Mouse (Mus musculus) embryonic facial prominence, embryonic 15.5 days (tissue): ENCODE data around the gene Sorcs3. TPM values are rescaled to one million over a fixed set of nuclear protein-coding genes. Genes with fewer than 3 reads are reported as not detected.

ENCODE experiments used
- ATAC-seq: fragments of 200-750 bp; cut with Nextera tagmentation; 2 replicates; pipeline ENCODE4 v1.8.0; 2017; ENCODE audit warnings: low read depth, moderate TSS enrichment; ENCODE audit not compliant: insufficient number of reproducible peaks, low FRiP score, low TSS enrichment
- H3K27ac ChIP-seq: fragments of 300-500 bp; sonication (generic); replicated peaks from 2 replicates; pipeline ENCODE4 v1.5.1; 2015; ENCODE audit warnings: mild to moderate bottlenecking, inconsistent platforms
- H3K27me3 ChIP-seq: fragments of 300-500 bp; sonication (generic); 2 replicates; pipeline ENCODE4 v1.6.1; 2015; ENCODE audit warnings: inconsistent platforms
- H3K36me3 ChIP-seq: fragments of 300-500 bp; sonication (generic); 2 replicates; pipeline ENCODE4 v1.6.1; 2015; ENCODE audit warnings: mild to moderate bottlenecking, inconsistent platforms
- H3K4me1 ChIP-seq: fragments of 300-500 bp; sonication (generic); 2 replicates; pipeline ENCODE4 v1.6.1; 2015; ENCODE audit warnings: inconsistent platforms
- H3K4me2 ChIP-seq: fragments of 300-500 bp; sonication (generic); replicated peaks from 2 replicates; pipeline ENCODE4 v1.6.1; 2015; ENCODE audit warnings: mild to moderate bottlenecking, inconsistent platforms
- H3K4me3 ChIP-seq: fragments of 300-500 bp; sonication (generic); replicated peaks from 2 replicates; pipeline ENCODE4 v1.5.1; 2015; ENCODE audit warnings: mild to moderate bottlenecking, inconsistent platforms
- H3K9ac ChIP-seq: fragments of 300-500 bp; sonication (generic); 2 replicates; pipeline ENCODE4 v1.6.1; 2015; ENCODE audit warnings: inconsistent platforms
- H3K9me3 ChIP-seq: fragments of 300-500 bp; sonication (generic); replicated peaks from 2 replicates; pipeline ENCODE4 v1.6.1; 2016; ENCODE audit warnings: inconsistent platforms
- WGBS: fragments of 180-500 bp; shearing (Covaris S2); methylation state at CpG from one replicate; pipeline ENCODE4 v1.1.7; 2015; 5-methylcytosine and 5-hydroxymethylcytosine counted together
- polyA plus RNA-seq: library from polyadenylated mRNA; unstranded; fragments of >200 nt; fragmentation: Nextera tagmentation; extraction: Ambion mirVana; gene quantifications from 2 replicates; pipeline ENCODE4 v1.2.1, GENCODE M21; 2015

Sorcs3 gene
- polyA plus RNA-seq, 1 experiment from 2014 or later, result 1.1 TPM

- no peak overlapping the region for H3K4me3 ChIP-seq
- no peak for ATAC-seq
- no peak overlapping the region for H3K4me2 ChIP-seq
- no peaks in the 10 kb centered on the region for H3K9me3 ChIP-seq
- no peaks in the 10 kb centered on the region for H3K27me3 ChIP-seq
- no peaks in the 10 kb centered on the region for H3K4me1 ChIP-seq
- no peak overlapping the region for H3K9ac ChIP-seq
- H3K36me3 ChIP-seq, result no peaks in the 10 kb centered on the region
- WGBS, result 67% methylated on average over 2 of the region's 2 CpGs
- H3K27ac ChIP-seq, result no peak overlapping the region
These were observed 127.3 kb downstream of the Sorcs3 start for GRCm38 (mm10) chr19:48333085-48333484.

DNA sequence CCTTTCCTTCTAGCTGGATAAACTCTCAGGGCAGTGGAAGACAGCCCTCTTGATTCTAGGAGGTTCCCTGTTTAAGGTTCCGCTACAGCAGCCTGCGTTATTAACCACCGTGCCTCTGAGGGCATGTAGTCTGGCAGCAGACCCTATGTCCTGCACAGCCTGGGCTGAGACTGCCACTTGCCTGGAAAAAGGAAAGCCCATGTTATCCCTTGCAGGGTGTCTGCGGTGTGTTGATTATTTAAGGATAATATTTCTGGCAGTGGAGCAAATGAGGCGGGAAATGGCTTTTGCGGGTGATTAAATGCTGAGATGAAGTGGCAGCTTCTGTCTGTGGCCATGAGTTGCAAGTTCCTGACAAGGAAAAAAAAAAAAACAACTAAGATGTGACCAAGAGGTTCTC, 131.6 kb downstream of the Sorcs3 start:
- Histone ChIP-seq H3K9me3 (no peaks in the 10 kb centered on the region), H3K27ac (no peak overlapping the region), H3K4me2 (no peak overlapping the region), H3K9ac (no peak overlapping the region), H3K4me3 (no peak overlapping the region), H3K27me3 (no peaks in the 10 kb centered on the region), H3K36me3 (no peaks in the 10 kb centered on the region), H3K4me1 (peaks cover 3% of the 10 kb centered on the region; the same call in 1 of the 2 replicates)
- no peak for ATAC-seq
- WGBS, result 68% methylated on average over 6 of the region's 6 CpGs

- Histone ChIP-seq H3K4me3 (no peak overlapping the region), H3K4me2 (no peak overlapping the region), H3K4me1 (peaks cover 7% of the 10 kb centered on the region), H3K9ac (no peak overlapping the region), H3K36me3 (no peaks in the 10 kb centered on the region), H3K27me3 (no peaks in the 10 kb centered on the region), H3K9me3 (no peaks in the 10 kb centered on the region), H3K27ac (no peak overlapping the region)
- WGBS, result 78% methylated on average over 5 of the region's 5 CpGs
- no peak for ATAC-seq
These were observed 132.3 kb downstream of the Sorcs3 start for GRCm38 (mm10) chr19:48338098-48338497.

DNA sequence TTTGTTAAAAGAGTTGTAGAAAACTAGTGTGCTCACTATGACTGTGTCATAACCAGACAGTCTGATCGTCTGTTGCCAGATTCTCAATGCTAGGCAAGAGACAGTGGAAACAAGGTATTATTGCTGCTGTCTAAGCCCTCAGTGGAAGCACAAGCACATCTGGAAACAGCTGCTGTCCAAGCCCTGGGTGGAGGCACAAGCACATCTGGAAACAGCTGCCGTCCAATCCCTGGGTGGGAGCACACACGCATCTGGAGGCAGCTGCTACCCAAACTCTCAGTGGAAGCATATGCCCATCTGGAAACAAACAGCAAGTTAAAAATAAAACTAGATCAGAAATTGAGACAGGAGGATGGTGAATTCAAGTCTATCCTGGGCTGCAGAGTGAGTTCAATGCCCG, 136.9 kb downstream of the Sorcs3 start:
- no peaks in the 10 kb centered on the region for H3K36me3 ChIP-seq
- no peak overlapping the region for H3K27ac ChIP-seq
- peaks cover 17% of the 10 kb centered on the region for H3K4me1 ChIP-seq
- no peak overlapping the region for H3K9ac ChIP-seq
- no peaks in the 10 kb centered on the region for H3K27me3 ChIP-seq
- no peak overlapping the region for H3K4me2 ChIP-seq
- WGBS, result 35% methylated on average over 4 of the region's 4 CpGs
- peak; percentile 41; the same call in 1 of the 2 replicates for ATAC-seq
- no peaks in the 10 kb centered on the region for H3K9me3 ChIP-seq
- H3K4me3 ChIP-seq, result no peak overlapping the region

GRCm38 (mm10) chr19:48343442-48343841, 137.6 kb downstream of the Sorcs3 start:
- Histone ChIP-seq H3K9ac (no peak overlapping the region), H3K36me3 (no peaks in the 10 kb centered on the region), H3K4me2 (no peak overlapping the region), H3K27ac (no peak overlapping the region), H3K4me1 (peaks cover 17% of the 10 kb centered on the region), H3K27me3 (no peaks in the 10 kb centered on the region), H3K4me3 (no peak overlapping the region), H3K9me3 (no peaks in the 10 kb centered on the region)
- 0 out of 2 replicates have a peak, but pooled peaks have one; percentile 27 for ATAC-seq
- WGBS, result 11% methylated on average over 7 of the region's 7 CpGs

GRCm38 (mm10) chr19:48347116-48347515, 141.3 kb downstream of the Sorcs3 start:
- Histone ChIP-seq H3K4me3 (no peak overlapping the region), H3K27ac (no peak overlapping the region), H3K9me3 (no peaks in the 10 kb centered on the region), H3K27me3 (no peaks in the 10 kb centered on the region), H3K9ac (no peak overlapping the region), H3K4me1 (peaks cover 17% of the 10 kb centered on the region), H3K36me3 (no peaks in the 10 kb centered on the region), H3K4me2 (no peak overlapping the region)
- WGBS, result 72% methylated on average over 5 of the region's 5 CpGs
- no peak for ATAC-seq

- Histone ChIP-seq H3K9me3 (no peaks in the 10 kb centered on the region), H3K27me3 (no peaks in the 10 kb centered on the region), H3K27ac (no peak overlapping the region), H3K9ac (no peak overlapping the region), H3K4me1 (no peaks in the 10 kb centered on the region), H3K4me2 (no peak overlapping the region), H3K36me3 (no peaks in the 10 kb centered on the region), H3K4me3 (no peak overlapping the region)
- WGBS, result 62% methylated on average over 2 of the region's 2 CpGs
- no peak for ATAC-seq
These were observed 151.0 kb downstream of the Sorcs3 start for GRCm38 (mm10) chr19:48356806-48357205.

DNA sequence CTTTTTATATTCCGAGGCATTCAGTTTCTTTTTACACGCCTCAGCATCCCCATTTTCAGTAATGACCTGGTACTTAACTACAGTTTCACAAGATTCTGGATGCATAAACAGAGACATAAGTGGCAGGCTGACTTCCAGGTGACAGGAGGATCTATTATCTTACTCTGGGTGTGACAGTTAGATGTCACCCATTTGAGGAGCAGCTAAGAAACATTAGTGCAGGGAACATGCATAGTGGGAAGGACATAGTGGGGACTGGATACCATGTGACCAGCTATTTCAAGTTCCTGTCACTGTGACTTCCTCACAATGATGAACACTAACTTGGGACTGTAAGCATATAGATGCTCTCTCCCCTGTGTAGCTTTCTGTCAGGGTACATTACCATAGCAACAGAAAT, 156.3 kb downstream of the Sorcs3 start:
- no peaks in the 10 kb centered on the region for H3K4me1 ChIP-seq
- ATAC-seq, result no peak
- H3K27ac ChIP-seq, result no peak overlapping the region
- H3K27me3 ChIP-seq, result no peaks in the 10 kb centered on the region
- no peak overlapping the region for H3K4me2 ChIP-seq
- H3K9me3 ChIP-seq, result no peaks in the 10 kb centered on the region
- no peak overlapping the region for H3K4me3 ChIP-seq
- no peak overlapping the region for H3K9ac ChIP-seq
- WGBS, result 73% methylated on average over 2 of the region's 2 CpGs
- H3K36me3 ChIP-seq, result no peaks in the 10 kb centered on the region

DNA sequence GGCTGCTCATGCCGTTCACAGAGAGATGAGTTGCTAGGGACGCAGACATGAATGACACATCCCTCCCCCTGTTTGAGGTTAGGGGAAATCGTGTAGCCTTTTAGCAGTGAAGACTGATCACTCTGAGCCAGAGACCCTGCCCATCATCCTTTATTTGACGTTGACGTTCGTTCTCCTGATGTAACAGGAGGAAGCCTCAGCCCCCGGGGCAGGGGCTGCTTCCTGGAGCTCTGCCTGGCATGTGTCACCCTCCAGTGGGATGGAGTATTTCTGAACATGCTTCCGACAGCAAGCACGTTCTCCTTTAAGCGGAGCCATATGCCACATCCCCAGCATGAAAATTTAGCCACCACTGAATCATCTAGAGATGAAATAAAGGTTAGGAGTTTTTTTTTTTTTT, 162.2 kb downstream of the Sorcs3 start:
- 0 out of 2 replicates have a peak overlapping the region, but pooled peaks have one; percentile 4 for H3K4me2 ChIP-seq
- no peak overlapping the region for H3K9ac ChIP-seq
- no peaks in the 10 kb centered on the region for H3K4me1 ChIP-seq
- H3K9me3 ChIP-seq, result no peaks in the 10 kb centered on the region
- H3K36me3 ChIP-seq, result no peaks in the 10 kb centered on the region
- H3K4me3 ChIP-seq, result no peak overlapping the region
- H3K27ac ChIP-seq, result no peak overlapping the region
- H3K27me3 ChIP-seq, result no peaks in the 10 kb centered on the region
- WGBS, result 17% methylated on average over 10 of the region's 10 CpGs
- no peak for ATAC-seq

GRCm38 (mm10) chr19:48371787-48372186, 166.0 kb downstream of the Sorcs3 start:
- 79% methylated on average over 9 of the region's 9 CpGs for WGBS

GRCm38 (mm10) chr19:48378006-48378540, 172.2 kb downstream of the Sorcs3 start:
- no peaks in the 10 kb centered on the region for H3K4me1 ChIP-seq
- ATAC-seq, result no peak
- no peak overlapping the region for H3K4me3 ChIP-seq
- H3K9me3 ChIP-seq, result no peaks in the 10 kb centered on the region
- H3K27me3 ChIP-seq, result no peaks in the 10 kb centered on the region
- H3K4me2 ChIP-seq, result no peak overlapping the region
- H3K27ac ChIP-seq, result no peak overlapping the region
- WGBS, result 70% methylated on average over 11 of the region's 11 CpGs
- H3K9ac ChIP-seq, result no peak overlapping the region
- H3K36me3 ChIP-seq, result no peaks in the 10 kb centered on the region

More at GRCm38 (mm10) chr19:48371787-48372186, 166.0 kb downstream of the Sorcs3 start:
- Histone ChIP-seq H3K27me3 (no peaks in the 10 kb centered on the region), H3K36me3 (no peaks in the 10 kb centered on the region), H3K4me1 (no peaks in the 10 kb centered on the region), H3K4me3 (no peak overlapping the region), H3K27ac (no peak overlapping the region), H3K9me3 (no peaks in the 10 kb centered on the region), H3K4me2 (no peak overlapping the region), H3K9ac (no peak overlapping the region)
- ATAC-seq, result no peak

DNA sequence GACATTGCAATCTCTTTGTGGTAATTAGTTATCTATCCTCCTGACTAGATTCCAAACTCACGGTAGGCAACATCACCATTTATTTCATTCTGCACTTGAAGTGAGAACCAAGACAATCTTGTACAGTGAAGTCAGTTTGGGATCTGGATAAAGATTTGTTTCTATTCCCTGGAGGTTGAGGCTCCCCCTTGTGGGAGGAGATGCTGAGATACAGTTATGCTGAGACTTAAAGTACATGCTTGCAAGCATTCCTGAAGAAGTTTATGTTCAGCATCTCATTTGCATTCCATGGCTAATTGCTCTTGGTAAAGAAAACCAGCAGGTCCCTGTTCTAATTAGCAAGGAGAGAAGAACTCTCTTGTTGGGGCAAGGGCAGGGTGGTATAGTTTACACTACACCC, 185.7 kb downstream of the Sorcs3 start:
- H3K9me3 ChIP-seq, result no peaks in the 10 kb centered on the region
- H3K4me2 ChIP-seq, result no peak overlapping the region
- H3K36me3 ChIP-seq, result no peaks in the 10 kb centered on the region
- ATAC-seq, result no peak
- H3K27ac ChIP-seq, result no peak overlapping the region
- WGBS, result 66% methylated on average over 1 of the region's 1 CpGs
- no peak overlapping the region for H3K9ac ChIP-seq
- no peaks in the 10 kb centered on the region for H3K4me1 ChIP-seq
- no peaks in the 10 kb centered on the region for H3K27me3 ChIP-seq
- no peak overlapping the region for H3K4me3 ChIP-seq
